Mouse (Mus musculus) midbrain, embryonic 12.5 days (tissue): Measurements from ENCODE around the gene Neurl1b. TPM values are rescaled to one million over a fixed set of nuclear protein-coding genes. Genes with fewer than 3 reads are reported as not detected.

Experiments
- ATAC-seq: fragments of 200-750 bp; cut with Nextera tagmentation; 2 replicates; pipeline ENCODE4 v1.8.0; 2017; ENCODE audit warnings: low read depth, moderate TSS enrichment, moderate library complexity; ENCODE audit not compliant: low FRiP score
- H3K27ac ChIP-seq: fragments of 300-500 bp; sonication (generic); replicated peaks from 2 replicates; pipeline ENCODE4 v1.5.1; 2016; ENCODE audit warnings: mild to moderate bottlenecking
- H3K27me3 ChIP-seq: fragments of 300-500 bp; sonication (generic); 2 replicates; pipeline ENCODE4 v1.6.1; 2016; ENCODE audit warnings: mild to moderate bottlenecking
- H3K36me3 ChIP-seq: fragments of 300-500 bp; sonication (generic); 2 replicates; pipeline ENCODE4 v1.6.1; 2016
- H3K4me1 ChIP-seq: fragments of 300-500 bp; sonication (generic); 2 replicates; pipeline ENCODE4 v1.6.1; 2016
- H3K4me2 ChIP-seq: fragments of 300-500 bp; sonication (generic); replicated peaks from 2 replicates; pipeline ENCODE4 v1.6.1; 2016; ENCODE audit warnings: mild to moderate bottlenecking, moderate library complexity
- H3K4me3 ChIP-seq: fragments of 300-500 bp; sonication (generic); 2 replicates; pipeline ENCODE4 v1.5.1; 2016; ENCODE audit warnings: mild to moderate bottlenecking
- H3K9ac ChIP-seq: fragments of 300-500 bp; sonication (generic); replicated peaks from 2 replicates; pipeline ENCODE4 v1.6.1; 2016; ENCODE audit warnings: mild to moderate bottlenecking, moderate library complexity
- H3K9me3 ChIP-seq: fragments of 300-500 bp; sonication (generic); 2 replicates; pipeline ENCODE4 v1.6.1; 2016; ENCODE audit warnings: mild to moderate bottlenecking
- WGBS: fragments of 180-500 bp; shearing (Covaris S2); methylation state at CpG from one replicate; pipeline ENCODE4 v1.1.7; 2016; 5-methylcytosine and 5-hydroxymethylcytosine counted together
- polyA plus RNA-seq: library from polyadenylated mRNA; unstranded; fragments of >200 nt; fragmentation: Nextera tagmentation; extraction: Ambion mirVana; gene quantifications from 2 replicates; pipeline ENCODE4 v1.2.1, GENCODE M21; 2016

The Neurl1b gene
- polyA plus RNA-seq, 1 experiment from 2014 or later, result 0.43 TPM

DNA sequence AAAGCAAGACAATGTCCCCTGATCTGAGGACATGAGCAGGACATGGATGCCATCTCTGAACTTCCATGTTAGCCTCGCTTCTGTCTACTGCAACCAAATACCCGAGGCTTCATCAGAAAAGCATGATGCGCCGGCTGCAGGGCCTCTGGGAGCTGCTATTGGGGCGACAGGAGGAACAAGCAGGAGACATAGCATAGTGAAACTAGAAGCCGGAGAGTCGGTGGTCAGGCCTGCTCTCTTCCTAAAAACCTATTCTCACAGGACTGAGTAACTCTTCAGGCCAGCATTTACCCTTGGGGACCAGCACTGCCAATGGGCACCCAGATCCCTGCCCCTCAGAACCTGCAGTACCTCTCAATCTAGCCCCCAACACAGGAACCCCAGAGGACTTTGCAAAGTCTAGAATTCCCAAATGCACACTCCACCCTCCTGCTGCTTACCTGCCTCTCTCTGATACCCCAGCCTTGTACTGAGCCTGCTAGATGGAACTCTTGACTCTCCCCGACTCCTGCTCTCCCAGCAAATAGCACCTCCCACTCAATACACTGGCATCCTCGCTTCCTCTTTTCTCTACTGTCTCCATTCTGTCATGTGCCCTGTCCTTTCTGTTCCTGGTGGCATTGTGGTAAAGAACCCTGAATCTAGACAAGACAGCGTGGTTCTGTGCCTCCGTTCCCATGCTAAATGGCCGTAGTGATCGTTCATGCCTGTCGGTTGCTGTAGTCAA, 22.6 kb downstream of the Neurl1b start:
- ATAC-seq, result no peak
- Histone ChIP-seq H3K9ac (no peak overlapping the region), H3K4me3 (no peak overlapping the region), H3K4me1 (peaks cover 5% of the 10 kb centered on the region), H3K9me3 (no peaks in the 10 kb centered on the region), H3K4me2 (no peak overlapping the region), H3K36me3 (no peaks in the 10 kb centered on the region), H3K27ac (no peak overlapping the region), H3K27me3 (peaks cover 53% of the 10 kb centered on the region)
- WGBS, result 87% methylated on average over 14 of the region's 14 CpGs

DNA sequence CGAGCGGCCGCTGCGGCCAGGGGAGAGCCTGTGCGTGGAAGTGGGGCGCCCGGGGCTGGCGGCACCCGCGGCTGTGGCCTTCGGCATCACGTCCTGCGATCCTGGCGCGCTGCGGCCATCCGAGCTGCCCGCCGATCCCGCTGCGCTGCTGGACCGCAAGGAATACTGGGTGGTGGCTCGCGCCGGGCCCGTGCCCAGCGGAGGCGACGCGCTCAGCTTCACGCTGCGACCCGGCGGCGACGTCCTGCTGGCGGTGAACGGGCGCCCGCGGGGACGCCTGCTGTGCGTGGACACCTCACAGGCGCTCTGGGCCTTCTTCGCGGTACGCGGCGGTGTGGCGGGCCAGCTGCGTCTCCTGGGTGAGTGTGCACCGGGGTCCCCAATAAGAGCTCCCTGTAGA, 24.4 kb downstream of the Neurl1b start:
- no peak for ATAC-seq
- Histone ChIP-seq H3K4me1 (peaks cover 5% of the 10 kb centered on the region), H3K27ac (no peak overlapping the region), H3K9me3 (no peaks in the 10 kb centered on the region), H3K9ac (peak overlapping the region; percentile 39; the same call in 1 of the 2 replicates), H3K4me3 (peak overlapping the region; percentile 40), H3K36me3 (no peaks in the 10 kb centered on the region), H3K27me3 (peaks cover 53% of the 10 kb centered on the region), H3K4me2 (peak overlapping the region; percentile 56)
- WGBS, result 3% methylated on average over 52 of the region's 52 CpGs

DNA sequence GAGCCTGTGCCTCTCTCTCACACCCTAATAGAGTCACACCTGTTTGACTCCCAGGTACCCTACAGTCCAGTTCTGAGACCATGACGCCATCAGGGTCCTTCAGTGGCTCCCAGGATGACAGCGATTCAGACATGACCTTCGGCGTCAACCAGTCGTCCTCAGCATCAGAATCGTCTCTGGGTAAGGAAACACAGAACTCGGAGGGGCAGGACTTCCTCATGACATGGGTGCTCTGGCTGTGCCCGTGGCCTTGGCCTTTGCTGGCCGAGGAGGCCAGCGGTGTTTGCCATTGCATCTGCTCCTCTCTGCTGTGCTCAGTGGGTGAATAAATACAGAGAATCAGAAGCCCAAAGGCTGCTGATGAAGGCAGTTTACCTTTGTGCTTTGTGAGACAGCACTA, 26.4 kb downstream of the Neurl1b start:
- H3K9ac ChIP-seq, result no peak overlapping the region
- H3K36me3 ChIP-seq, result no peaks in the 10 kb centered on the region
- no peak overlapping the region for H3K27ac ChIP-seq
- H3K27me3 ChIP-seq, result peaks cover 53% of the 10 kb centered on the region
- H3K9me3 ChIP-seq, result no peaks in the 10 kb centered on the region
- H3K4me3 ChIP-seq, result no peak overlapping the region
- 93% methylated on average over 10 of the region's 10 CpGs for WGBS
- H3K4me1 ChIP-seq, result peaks cover 5% of the 10 kb centered on the region
- H3K4me2 ChIP-seq, result no peak overlapping the region
- no peak for ATAC-seq

DNA sequence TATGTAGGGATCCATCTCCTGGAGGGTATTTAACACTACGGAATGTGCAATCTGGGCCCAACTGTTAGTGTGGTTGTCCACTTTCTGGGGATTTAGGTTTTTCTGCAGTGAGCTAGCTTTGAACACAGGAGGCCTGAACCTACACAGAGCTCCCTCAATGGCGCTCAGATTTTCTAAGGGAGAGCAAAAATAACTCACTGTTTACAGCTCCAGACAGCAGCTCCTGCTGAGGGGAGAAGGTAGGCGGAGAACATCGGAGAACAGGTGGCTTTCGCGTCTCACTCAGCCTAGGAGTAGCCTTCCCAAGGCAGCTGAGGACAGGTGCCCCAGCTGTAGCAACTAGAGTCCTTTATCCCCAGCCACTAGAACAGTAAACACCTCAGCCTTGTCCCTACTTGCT, 27.6 kb downstream of the Neurl1b start:
- Histone ChIP-seq H3K4me1 (peaks cover 5% of the 10 kb centered on the region), H3K4me2 (no peak overlapping the region), H3K36me3 (no peaks in the 10 kb centered on the region), H3K27ac (no peak overlapping the region), H3K4me3 (no peak overlapping the region), H3K9me3 (no peaks in the 10 kb centered on the region), H3K9ac (no peak overlapping the region), H3K27me3 (peaks cover 44% of the 10 kb centered on the region)
- WGBS, result 89% methylated on average over 6 of the region's 6 CpGs
- no peak for ATAC-seq

DNA sequence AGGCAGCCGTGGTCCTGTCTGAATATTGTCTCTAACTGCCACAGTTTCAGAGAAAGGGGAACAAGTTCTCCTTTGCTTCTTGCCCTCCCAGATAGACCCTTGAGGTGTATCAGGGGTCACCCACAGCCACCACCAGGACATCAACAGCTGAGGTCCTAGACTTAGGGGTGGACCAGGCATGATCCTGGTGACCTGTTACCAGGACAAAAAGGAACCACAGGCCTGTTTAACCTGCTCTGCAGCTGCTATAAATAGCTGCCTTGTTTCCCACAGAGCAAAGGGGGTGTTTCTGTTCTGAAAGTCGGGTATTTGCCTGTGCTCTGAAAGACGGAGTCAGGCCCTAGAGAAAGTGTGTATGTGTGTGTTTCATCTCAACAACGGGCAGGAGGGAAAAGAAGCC, 29.2 kb downstream of the Neurl1b start:
- Histone ChIP-seq H3K27ac (no peak overlapping the region), H3K36me3 (no peaks in the 10 kb centered on the region), H3K4me2 (no peak overlapping the region), H3K4me1 (peaks cover 3% of the 10 kb centered on the region), H3K9ac (no peak overlapping the region), H3K27me3 (peaks cover 27% of the 10 kb centered on the region), H3K9me3 (no peaks in the 10 kb centered on the region), H3K4me3 (no peak overlapping the region)
- 72% methylated on average over 4 of the region's 4 CpGs for WGBS
- no peak for ATAC-seq

DNA sequence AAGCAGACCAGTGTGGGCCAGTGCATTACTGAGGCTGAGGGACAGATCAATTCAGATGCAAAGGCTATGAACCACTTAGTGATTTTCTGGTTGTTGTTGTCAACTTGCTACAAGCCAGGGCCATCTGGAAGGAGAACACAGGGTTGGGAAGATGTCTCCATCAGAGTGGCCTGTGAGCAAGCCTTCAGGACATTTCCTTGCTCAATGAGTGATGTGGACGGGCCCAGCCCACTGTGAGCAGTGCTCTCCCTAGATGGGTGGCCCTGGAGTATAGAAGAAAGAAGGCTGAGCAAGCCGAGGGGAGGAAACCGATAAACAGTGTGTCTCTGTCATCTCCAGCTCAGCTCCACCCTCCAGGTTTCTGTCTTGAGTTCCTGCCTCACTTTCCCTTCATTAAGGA, 34.8 kb downstream of the Neurl1b start:
- no peak overlapping the region for H3K4me2 ChIP-seq
- no peak overlapping the region for H3K9ac ChIP-seq
- H3K9me3 ChIP-seq, result no peaks in the 10 kb centered on the region
- H3K27me3 ChIP-seq, result peaks cover 5% of the 10 kb centered on the region; the same call in 1 of the 2 replicates
- no peaks in the 10 kb centered on the region for H3K4me1 ChIP-seq
- no peak for ATAC-seq
- no peak overlapping the region for H3K27ac ChIP-seq
- no peak overlapping the region for H3K4me3 ChIP-seq
- H3K36me3 ChIP-seq, result no peaks in the 10 kb centered on the region
- WGBS, result 76% methylated on average over 3 of the region's 3 CpGs

GRCm38 (mm10) chr17:26451651-26452295, 37.1 kb downstream of the Neurl1b start:
- WGBS, result 36% methylated on average over 8 of the region's 8 CpGs
- Histone ChIP-seq H3K4me3 (no peak overlapping the region), H3K4me2 (no peak overlapping the region), H3K27me3 (peaks cover 5% of the 10 kb centered on the region; the same call in 1 of the 2 replicates), H3K9me3 (no peaks in the 10 kb centered on the region), H3K9ac (no peak overlapping the region), H3K27ac (no peak overlapping the region), H3K36me3 (no peaks in the 10 kb centered on the region), H3K4me1 (no peaks in the 10 kb centered on the region)
- no peak for ATAC-seq

- Histone ChIP-seq H3K4me3 (no peak overlapping the region), H3K4me1 (no peaks in the 10 kb centered on the region), H3K4me2 (no peak overlapping the region), H3K36me3 (no peaks in the 10 kb centered on the region), H3K9me3 (no peaks in the 10 kb centered on the region), H3K27me3 (peaks cover 5% of the 10 kb centered on the region; the same call in 1 of the 2 replicates), H3K9ac (no peak overlapping the region), H3K27ac (no peak overlapping the region)
- 68% methylated on average over 5 of the region's 5 CpGs for WGBS
- no peak for ATAC-seq
Measured at GRCm38 (mm10) chr17:26452371-26452972, 37.8 kb downstream of the Neurl1b start.

- no peak overlapping the region for H3K9ac ChIP-seq
- no peak for ATAC-seq
- no peak overlapping the region for H3K4me2 ChIP-seq
- H3K27me3 ChIP-seq, result 0 out of 2 replicates have a peak, but pooled peaks cover 7% of the 10 kb centered on the region
- H3K27ac ChIP-seq, result no peak overlapping the region
- H3K4me3 ChIP-seq, result no peak overlapping the region
- H3K36me3 ChIP-seq, result no peaks in the 10 kb centered on the region
- H3K9me3 ChIP-seq, result no peaks in the 10 kb centered on the region
- H3K4me1 ChIP-seq, result no peaks in the 10 kb centered on the region
Measured at GRCm38 (mm10) chr17:26457506-26457905, 42.9 kb downstream of the Neurl1b start.

GRCm38 (mm10) chr17:26458049-26458448, 43.4 kb downstream of the Neurl1b start:
- no peaks in the 10 kb centered on the region for H3K9me3 ChIP-seq
- H3K27me3 ChIP-seq, result 0 out of 2 replicates have a peak, but pooled peaks cover 7% of the 10 kb centered on the region
- no peak overlapping the region for H3K9ac ChIP-seq
- WGBS, result 67% methylated on average over 7 of the region's 7 CpGs
- no peak overlapping the region for H3K4me3 ChIP-seq
- H3K36me3 ChIP-seq, result no peaks in the 10 kb centered on the region
- H3K4me1 ChIP-seq, result no peaks in the 10 kb centered on the region
- no peak for ATAC-seq
- H3K4me2 ChIP-seq, result no peak overlapping the region
- H3K27ac ChIP-seq, result no peak overlapping the region

DNA sequence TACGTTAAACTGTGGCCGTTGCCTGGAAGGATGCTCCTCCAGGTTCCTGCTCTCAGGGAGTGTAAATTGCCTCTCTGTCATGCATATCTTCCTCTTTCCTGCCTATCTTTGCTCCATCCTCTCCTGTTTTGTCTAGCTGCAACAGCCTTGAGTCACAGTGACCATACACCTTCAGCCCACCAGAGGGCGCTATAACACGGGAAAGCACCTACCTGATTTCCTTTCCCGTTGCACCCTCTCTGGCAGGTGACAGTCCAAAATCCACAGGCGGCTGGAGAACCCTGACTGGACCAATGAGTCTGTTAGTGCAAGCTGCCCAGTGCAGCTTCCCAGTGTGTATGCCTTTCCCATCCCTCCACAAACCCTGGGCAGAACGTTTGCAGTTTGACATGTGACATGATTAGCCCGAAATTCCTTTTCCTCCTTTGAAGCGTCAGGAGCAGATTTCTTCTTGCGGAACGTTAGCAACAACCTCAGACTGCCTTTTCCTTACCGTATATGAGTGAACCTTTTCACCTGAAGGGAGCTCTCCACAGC, 48.1 kb downstream of the Neurl1b start:
- Histone ChIP-seq H3K27me3 (peaks cover 13% of the 10 kb centered on the region; the same call in 1 of the 2 replicates), H3K36me3 (no peaks in the 10 kb centered on the region), H3K4me3 (no peak overlapping the region), H3K9me3 (no peaks in the 10 kb centered on the region), H3K9ac (no peak overlapping the region), H3K4me2 (no peak overlapping the region), H3K4me1 (no peaks in the 10 kb centered on the region), H3K27ac (no peak overlapping the region)
- 33% methylated on average over 12 of the region's 12 CpGs for WGBS
- ATAC-seq, result no peak

GRCm38 (mm10) chr17:26463432-26463831, 48.8 kb downstream of the Neurl1b start:
- H3K4me1 ChIP-seq, result no peaks in the 10 kb centered on the region
- H3K27ac ChIP-seq, result no peak overlapping the region
- 84% methylated on average over 5 of the region's 5 CpGs for WGBS

More at GRCm38 (mm10) chr17:26463432-26463831, 48.8 kb downstream of the Neurl1b start:
- Histone ChIP-seq H3K4me3 (no peak overlapping the region), H3K36me3 (no peaks in the 10 kb centered on the region), H3K9ac (no peak overlapping the region), H3K9me3 (no peaks in the 10 kb centered on the region), H3K4me2 (no peak overlapping the region), H3K27me3 (peaks cover 13% of the 10 kb centered on the region; the same call in 1 of the 2 replicates)
- no peak for ATAC-seq
